Mouse (Mus musculus): ENCODE data around the gene Gm17364.

DNA sequence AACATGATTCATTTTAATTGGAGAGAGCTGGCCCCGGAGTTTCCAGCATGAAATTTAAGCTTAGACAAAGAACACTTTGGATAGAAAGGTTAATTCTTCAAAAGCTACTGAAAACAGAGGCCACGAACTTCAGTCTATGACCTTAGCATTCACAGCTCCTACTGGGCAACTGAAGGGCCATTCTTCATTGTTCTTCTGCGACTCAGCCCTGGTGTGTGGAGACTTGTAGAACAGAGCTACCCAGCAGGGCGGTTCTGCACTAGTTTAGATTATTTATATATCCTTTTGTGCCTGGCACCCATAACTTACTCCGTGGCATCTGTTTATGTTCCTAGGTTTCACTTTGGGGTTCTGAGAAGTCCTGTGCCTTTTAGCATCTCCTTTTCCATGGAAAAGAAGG lies 19.8 kb upstream of the Gm17364 start:
- TF ChIP-seq ZMIZ1 (IDR thresholded peaks at IDR 0.05; ENCODE audit: low read depth, low read length) (no peak), POLR2A (IDR thresholded peaks at IDR 0.05; ENCODE audit: control insufficient read depth in 1 of 2, insufficient read depth in 1 of 2, low read depth in 1 of 2, low read length in 2 of 2, poor library complexity in 1 of 2) (no peak), ZNF384 (IDR thresholded peaks at IDR 0.05; ENCODE audit: low read depth, low read length) (no peak), CTCF (IDR thresholded peaks at IDR 0.05 in 2 of 3, conservative IDR thresholded peaks at IDR 0.05 in 1 of 3; ENCODE audit: control insufficient read depth in 1 of 3, insufficient read depth in 1 of 3, low read depth in 2 of 3, low read length in 3 of 3, poor library complexity in 1 of 3, severe bottlenecking in 1 of 3) (no peak), EP300 (IDR thresholded peaks at IDR 0.05; ENCODE audit: low read depth in 1 of 2, low read length in 2 of 2) (no peak), MAX (IDR thresholded peaks at IDR 0.05; ENCODE audit: low read length) (no peak), TCF12 (IDR thresholded peaks at IDR 0.05; ENCODE audit: low read depth, low read length) (no peak), ZC3H11A (IDR thresholded peaks at IDR 0.05; ENCODE audit: low read depth, low read length) (no peak), MAFK (IDR thresholded peaks at IDR 0.05; ENCODE audit: borderline replicate concordance, low read depth, low read length) (no peak), KAT2A (conservative IDR thresholded peaks at IDR 0.05; ENCODE audit: low read depth, low read length) (no peak), RCOR1 (IDR thresholded peaks at IDR 0.05; ENCODE audit: low read depth, low read length) (no peak), MYC (IDR thresholded peaks at IDR 0.05; ENCODE audit: low read depth, low read length) (no peak)
